Mouse (Mus musculus) urinary bladder, postnatal 14 days (tissue): ENCODE results near the gene Lmtk2.

Source experiments
- DNase-seq: peaks from one replicate; pipeline ENCODE4 v3.0.0; 2021; ENCODE audit warnings: low spot score

Lmtk2 gene

DNA sequence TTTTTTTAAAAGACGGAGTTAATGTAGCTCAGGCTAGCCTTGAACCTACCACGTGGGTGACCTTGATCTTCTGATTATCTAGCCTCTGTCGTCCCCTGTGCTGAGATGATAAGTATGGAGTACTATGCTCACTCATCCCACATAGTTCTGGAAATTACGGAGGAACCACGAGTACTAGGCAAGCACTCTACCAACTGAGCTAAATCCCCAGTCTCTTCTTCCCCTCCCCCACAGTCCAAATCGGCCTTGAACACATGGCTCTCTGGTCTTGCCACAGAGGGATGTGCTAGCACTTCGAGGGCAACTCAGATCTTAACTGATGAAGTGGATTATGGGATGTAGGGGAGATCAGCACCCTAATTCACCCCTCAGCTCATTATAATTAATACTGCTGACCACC is 117.8 kb downstream of the Lmtk2 start:
- DNase-seq, result no peak

DNA sequence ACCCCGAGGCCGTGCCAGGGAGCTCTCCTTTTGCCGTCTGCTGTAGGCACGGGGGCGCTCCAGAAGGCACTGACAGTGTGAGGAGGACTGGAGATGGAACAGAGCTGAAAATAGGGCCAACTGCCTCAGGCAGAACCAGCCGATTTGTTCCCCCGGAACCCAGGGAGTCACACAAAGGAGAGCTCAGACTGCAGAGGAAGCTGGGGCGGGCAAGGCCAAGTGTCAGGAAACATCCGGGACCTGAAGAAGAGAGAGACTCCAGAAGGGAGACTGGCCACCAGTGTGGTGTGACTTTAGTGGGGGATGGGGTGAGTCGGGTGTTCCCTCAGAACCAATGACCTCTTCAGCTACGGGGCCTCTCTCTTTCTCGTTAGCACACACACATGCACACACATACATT is 119.1 kb downstream of the Lmtk2 start:
- no peak for DNase-seq

DNA sequence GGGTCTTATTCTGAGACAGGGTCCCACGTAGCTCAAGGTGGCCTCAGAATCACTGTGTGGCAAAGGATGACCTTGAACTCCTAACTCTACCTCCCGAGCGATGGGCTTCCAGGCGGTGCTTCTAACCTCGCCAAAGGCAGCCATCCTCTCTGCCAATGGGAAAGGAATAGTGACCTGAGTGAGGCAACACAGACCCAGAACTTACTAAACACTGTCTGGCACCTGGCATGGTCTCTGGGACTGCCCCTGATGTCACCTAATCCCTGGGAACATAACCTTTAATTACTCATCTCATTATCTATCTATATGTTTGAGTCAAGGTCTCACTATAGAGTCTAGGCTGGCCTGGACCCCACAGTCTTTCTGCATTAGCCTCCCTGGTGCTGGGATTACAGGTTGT is 119.7 kb downstream of the Lmtk2 start:
- no peak for DNase-seq

DNA sequence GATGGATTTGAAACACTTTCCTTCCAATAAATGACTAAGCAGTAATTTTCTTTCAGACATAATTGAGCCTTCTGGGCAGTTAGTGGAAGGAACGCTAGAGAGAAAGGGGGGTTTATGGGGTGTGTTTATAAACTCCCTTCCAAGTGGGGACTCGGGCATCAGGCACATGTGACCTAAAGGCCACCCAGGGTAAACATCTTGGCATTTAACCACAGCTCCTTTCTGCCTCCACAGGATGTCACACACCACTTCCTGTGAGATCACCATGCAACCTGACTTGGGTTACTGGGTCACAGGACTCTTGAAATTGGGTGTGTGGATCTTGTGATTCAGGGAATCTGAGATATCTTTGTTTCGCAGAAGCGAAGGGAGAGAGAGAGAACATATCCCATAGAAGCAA is 121.1 kb downstream of the Lmtk2 start:
- peak; percentile 19 for DNase-seq

DNA sequence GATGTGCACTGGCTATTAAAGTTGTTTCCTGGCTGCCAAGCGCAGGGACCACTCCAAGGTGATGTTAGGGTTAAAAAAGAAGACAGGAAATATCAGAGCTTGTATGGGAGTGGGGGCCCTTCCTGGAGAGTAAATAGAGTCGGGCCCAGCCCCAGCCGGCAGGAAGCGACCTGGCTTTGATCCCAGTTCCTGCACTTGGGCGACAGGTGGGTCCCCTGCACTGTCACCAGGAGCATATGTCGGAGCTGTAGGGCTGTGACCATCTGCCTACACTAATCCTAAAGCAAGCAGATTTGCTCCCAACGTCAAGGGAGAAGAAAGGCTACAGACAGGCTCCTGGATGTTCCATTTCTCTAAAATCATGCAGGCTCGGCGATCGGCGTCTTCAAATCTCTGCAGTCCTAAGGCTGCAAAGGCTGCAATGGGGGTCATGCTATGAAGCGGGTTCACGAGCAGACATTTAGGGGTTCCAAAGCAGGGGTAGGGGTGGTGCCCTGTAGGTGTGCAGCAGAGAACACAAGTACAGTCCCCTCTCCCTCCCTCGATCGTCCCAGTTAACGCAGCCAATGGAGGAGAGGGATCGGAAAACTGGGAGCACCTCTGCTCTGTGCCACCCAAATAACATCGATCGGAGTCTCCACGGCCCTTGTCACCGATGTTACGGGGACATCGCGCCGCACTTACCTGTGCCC is 122.7 kb downstream of the Lmtk2 start:
- DNase-seq, result peak; percentile 62

DNA sequence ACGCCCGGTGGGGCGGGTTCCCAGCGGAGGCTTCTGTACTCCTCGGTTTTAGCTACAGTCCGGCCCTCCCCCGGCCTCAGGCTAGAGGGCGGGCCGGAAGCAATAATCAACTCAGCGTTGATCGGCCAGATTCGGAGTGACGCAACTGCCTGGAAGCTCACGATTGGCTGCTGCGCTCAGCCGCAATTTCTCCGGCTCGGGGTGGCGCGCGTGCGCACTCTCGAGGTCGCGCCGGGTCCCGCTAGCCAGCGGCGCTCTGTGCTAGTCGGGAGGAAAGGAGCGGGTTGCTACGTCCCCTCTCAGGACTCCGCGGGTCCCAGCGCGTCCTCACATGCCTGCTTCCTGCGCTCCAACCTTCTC is 123.2 kb downstream of the Lmtk2 start, which contains the start of gene Tecpr1:
Gene Tecpr1, minus strand, starts transcription at position 113 of the 360 bp plus-strand sequence.
- peak; percentile 95 for DNase-seq

DNA sequence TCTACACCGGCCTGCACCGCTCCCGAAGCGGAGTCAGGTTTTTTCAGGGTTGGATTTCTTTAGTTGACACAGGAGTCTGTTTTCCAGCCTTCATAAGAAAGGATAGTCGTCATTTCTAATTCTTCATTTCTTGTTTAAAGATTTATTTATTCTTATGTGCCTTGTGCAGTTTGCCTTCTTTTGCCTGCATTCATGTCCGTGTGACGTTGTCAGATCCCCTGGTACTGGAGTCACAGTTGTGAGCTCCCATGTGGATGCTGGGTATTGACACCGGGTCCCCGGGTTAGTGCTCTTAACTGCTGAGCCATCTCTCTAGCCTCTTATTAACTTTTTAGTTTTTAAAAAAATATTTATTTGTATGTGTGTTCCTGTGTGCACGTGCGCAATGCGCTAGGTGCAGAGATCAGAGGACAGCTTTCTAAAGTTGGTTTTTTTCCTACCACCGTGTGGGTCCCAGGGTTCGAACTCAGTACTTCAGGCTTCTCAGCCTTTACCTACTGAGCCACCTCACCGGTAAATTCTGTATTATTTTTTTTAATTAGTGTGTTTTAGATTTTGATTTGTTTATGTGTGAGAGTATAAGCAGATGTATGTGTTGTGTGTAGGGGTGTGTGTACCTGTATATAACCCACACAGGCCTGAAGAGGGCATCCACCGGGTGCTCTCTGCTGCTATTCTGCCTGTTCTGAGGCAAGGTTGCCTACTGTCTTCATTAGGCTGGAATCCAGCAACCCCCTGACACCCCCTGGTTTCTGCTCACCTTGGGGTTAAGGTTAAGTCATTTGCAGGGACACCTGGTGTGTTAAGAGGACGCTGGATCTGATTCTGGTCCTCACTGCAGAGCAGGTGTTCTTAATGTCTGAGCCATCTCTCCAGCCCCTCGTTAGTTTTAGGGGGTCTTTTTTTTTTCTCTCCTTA is 123.9 kb downstream of the Lmtk2 start:
- no peak for DNase-seq

DNA sequence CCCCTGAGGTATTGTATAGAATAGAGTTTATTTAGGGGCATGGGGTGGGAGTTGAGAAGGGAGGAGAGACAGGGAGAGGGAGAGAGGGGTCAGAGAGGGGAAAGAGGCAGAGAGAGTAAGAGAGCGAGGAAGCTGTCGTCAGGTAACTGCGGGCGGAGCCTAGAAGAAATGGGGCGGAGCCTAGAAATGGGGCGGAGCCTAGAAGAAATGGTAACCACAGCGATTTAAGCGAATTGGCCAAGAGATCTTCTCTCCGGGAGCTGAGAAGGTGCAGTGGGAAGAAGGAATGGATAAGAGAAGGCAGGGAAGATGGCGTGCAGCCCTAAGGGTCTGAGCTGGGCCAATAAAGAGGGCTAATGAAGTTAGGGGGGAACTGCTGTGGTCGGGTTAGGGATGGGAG is 126.0 kb downstream of the Lmtk2 start:
- no peak for DNase-seq

DNA sequence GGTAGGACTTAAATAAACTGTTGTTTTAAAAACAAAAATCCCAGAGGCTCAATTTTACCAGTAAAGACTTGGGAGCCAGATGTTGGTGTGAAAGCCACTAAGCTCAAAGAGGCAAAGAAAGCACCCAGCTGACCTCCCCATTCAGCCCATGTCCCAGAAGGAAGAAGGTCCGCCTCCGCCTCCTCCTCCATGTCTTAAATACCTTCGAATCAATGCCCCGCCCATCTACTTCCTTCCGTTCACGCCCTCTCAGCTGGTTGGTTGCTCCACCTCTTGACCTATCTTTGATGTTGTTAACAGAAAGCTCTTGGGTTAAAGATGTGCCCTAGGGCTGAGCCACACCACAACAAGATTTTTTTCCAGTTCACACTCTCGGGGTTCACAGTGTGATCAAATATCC is 130.0 kb downstream of the Lmtk2 start:
- no peak for DNase-seq

DNA sequence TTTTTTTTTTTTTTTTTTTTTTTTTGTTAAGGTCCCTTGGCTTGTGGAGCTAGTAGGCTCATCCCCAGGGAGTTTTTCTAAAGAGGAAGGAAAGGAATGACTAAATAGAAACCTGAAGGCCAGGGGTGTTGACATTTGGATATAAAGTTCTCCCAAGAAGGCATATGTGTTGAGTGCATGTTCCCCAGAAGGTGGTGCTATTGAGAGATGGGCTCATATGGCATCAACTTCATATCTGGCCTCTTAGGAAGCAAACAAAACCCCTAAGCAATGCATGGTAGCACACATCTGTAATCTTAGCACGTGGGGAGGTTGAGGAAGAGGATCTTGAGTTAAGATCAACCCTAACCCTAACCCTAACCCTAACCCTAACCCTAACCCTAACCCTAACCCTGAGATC is 131.2 kb downstream of the Lmtk2 start:
- DNase-seq, result no peak

DNA sequence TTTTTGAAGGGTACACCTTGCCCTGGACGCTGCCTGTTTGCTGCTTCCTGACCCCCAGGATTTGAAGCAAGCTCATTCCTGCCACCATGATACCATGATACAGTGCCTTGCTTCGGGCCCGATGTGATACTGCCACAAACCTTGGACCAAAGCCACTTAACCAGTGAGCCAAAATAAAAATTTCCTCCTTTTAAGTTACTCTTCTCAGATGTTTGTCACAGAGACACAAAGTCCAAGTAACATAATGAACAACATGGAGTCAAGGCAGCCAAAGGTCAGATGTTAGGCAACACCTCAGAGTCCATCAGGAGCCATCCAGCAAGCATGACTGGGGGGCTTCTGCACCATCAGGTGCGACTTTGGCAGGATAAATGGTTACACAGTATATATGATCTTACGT is 132.3 kb downstream of the Lmtk2 start:
- no peak for DNase-seq

DNA sequence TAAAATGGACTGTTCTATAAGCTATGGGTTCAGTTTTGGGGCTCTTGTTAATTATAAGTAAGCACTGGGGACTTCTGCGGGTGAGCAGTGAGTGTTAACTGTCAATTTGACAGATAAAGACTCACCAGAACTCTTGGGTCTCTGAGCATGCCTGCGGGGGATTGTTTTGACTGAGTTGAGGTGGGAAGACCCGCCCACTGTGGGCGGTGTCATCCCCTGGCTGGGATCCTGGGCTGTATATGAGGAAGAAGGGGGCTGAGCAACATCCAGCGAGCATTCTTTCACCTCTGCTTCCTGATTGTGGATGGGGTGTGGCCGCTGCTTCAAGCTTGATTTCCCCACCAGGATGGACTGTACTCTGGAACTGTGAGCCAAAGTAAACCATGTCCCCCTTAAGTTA is 134.0 kb downstream of the Lmtk2 start:
- no peak for DNase-seq

DNA sequence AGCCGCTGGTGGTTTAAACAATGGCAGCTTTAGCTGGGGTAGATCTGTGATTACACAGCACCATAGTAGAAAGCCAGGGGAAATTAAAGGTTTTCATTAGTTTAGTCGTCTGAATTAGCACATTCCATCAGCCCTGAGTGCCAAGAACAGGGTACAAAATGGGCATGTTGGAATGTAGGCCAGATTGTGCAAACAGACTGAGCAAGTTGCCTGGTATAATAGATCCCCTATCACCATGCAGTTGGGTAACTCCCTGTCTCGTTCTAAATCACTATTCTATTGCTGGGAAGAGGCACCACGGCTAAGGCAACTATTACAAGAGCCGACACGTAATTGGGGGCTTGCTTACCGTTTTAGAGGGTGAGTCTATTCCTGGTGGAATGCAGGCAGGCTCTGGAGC is 134.5 kb downstream of the Lmtk2 start:
- DNase-seq, result no peak
